Mouse (Mus musculus) heart, embryonic 15.5 days (tissue): ENCODE data around the gene Pex16. TPM values are rescaled to one million over a fixed set of nuclear protein-coding genes. Genes with fewer than 3 reads are reported as not detected.

Source experiments
- ATAC-seq: fragments of 200-750 bp; cut with Nextera tagmentation; replicated peaks from 2 replicates; pipeline ENCODE4 v1.8.0; 2017; ENCODE audit warnings: low read depth, moderate TSS enrichment; ENCODE audit not compliant: insufficient number of reproducible peaks, insufficient read depth, low FRiP score
- H3K27ac ChIP-seq: fragments of 300-500 bp; sonication (generic); 2 replicates; pipeline ENCODE4 v1.5.1; 2015; ENCODE audit warnings: mild to moderate bottlenecking, inconsistent platforms
- H3K27me3 ChIP-seq: fragments of 300-500 bp; sonication (generic); 2 replicates; pipeline ENCODE4 v1.6.1; 2015; ENCODE audit warnings: inconsistent platforms
- H3K36me3 ChIP-seq: fragments of 300-500 bp; sonication (generic); 2 replicates; pipeline ENCODE4 v1.6.1; 2015; ENCODE audit warnings: mild to moderate bottlenecking, inconsistent platforms
- H3K4me1 ChIP-seq: fragments of 300-500 bp; sonication (generic); replicated peaks from 2 replicates; pipeline ENCODE4 v1.6.1; 2015; ENCODE audit warnings: inconsistent platforms
- H3K4me2 ChIP-seq: fragments of 300-500 bp; sonication (generic); 2 replicates; pipeline ENCODE4 v1.6.1; 2015; ENCODE audit warnings: inconsistent platforms, mild to moderate bottlenecking, moderate library complexity
- H3K4me3 ChIP-seq: fragments of 300-500 bp; sonication (generic); 2 replicates; pipeline ENCODE4 v1.5.1; 2015; ENCODE audit warnings: mild to moderate bottlenecking, inconsistent platforms
- H3K9ac ChIP-seq: fragments of 300-500 bp; sonication (generic); 2 replicates; pipeline ENCODE4 v1.6.1; 2015; ENCODE audit warnings: mild to moderate bottlenecking, inconsistent platforms
- H3K9me3 ChIP-seq: fragments of 300-500 bp; sonication (generic); replicated peaks from 2 replicates; pipeline ENCODE4 v1.6.1; 2016; ENCODE audit warnings: inconsistent platforms
- WGBS: fragments of 180-500 bp; shearing (Covaris S2); methylation state at CpG from one replicate; pipeline ENCODE4 v1.1.7; 2015; ENCODE audit warnings: mixed read lengths; 5-methylcytosine and 5-hydroxymethylcytosine counted together
- polyA plus RNA-seq: library from polyadenylated mRNA; unstranded; fragments of >200 nt; fragmentation: Nextera tagmentation; extraction: Ambion mirVana; gene quantifications from 2 replicates; pipeline ENCODE4 v1.2.1, GENCODE M21; 2015

Gene Pex16
- polyA plus RNA-seq, 1 experiment from 2014 or later: 14.8 TPM

GRCm38 (mm10) chr2:92350686-92351085 lies 23.8 kb upstream of the Pex16 start:
- H3K27me3 ChIP-seq: no peaks in the 10 kb centered on the region
- H3K4me3 ChIP-seq: no peak overlapping the region
- peaks cover 31% of the 10 kb centered on the region for H3K36me3 ChIP-seq
- WGBS: 70% methylated on average over 5 of the region's 5 CpGs
- H3K4me1 ChIP-seq: peaks cover 6% of the 10 kb centered on the region; the same call in 1 of the 2 replicates
- no peaks in the 10 kb centered on the region for H3K9me3 ChIP-seq
- H3K4me2 ChIP-seq: no peak overlapping the region
- H3K9ac ChIP-seq: no peak overlapping the region
- H3K27ac ChIP-seq: no peak overlapping the region
- no peak for ATAC-seq

- H3K4me1 ChIP-seq: peaks cover 6% of the 10 kb centered on the region; the same call in 1 of the 2 replicates
- no peak for ATAC-seq
- no peak overlapping the region for H3K4me3 ChIP-seq
- peaks cover 29% of the 10 kb centered on the region for H3K36me3 ChIP-seq
- no peaks in the 10 kb centered on the region for H3K27me3 ChIP-seq
- no peaks in the 10 kb centered on the region for H3K9me3 ChIP-seq
- H3K27ac ChIP-seq: no peak overlapping the region
- no peak overlapping the region for H3K4me2 ChIP-seq
- no peak overlapping the region for H3K9ac ChIP-seq
- 76% methylated on average over 5 of the region's 5 CpGs for WGBS
Observed at GRCm38 (mm10) chr2:92353402-92353801, 21.1 kb upstream of the Pex16 start.

DNA sequence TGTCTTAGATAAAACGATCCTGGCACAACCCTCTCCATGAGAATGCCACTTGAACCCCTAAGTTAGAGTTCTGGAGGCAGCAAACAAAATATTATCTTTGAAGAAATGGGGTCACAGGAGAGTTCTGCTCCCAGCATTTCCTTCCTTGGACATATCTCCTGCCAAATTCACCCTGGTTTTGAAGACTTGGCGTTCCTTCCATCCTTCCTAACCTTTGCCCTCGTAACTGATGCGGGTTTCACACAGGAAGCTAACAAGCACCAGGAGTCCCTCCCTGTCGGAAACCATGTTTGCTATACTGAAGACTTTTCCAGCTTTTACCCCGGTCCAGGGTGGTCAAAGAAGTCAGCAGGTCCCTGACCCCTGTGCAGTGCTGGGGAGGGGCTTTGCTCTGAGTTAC lies 20.3 kb upstream of the Pex16 start:
- H3K27me3 ChIP-seq: no peaks in the 10 kb centered on the region
- H3K27ac ChIP-seq: no peak overlapping the region
- H3K4me3 ChIP-seq: no peak overlapping the region
- peaks cover 29% of the 10 kb centered on the region for H3K36me3 ChIP-seq
- H3K9me3 ChIP-seq: no peaks in the 10 kb centered on the region
- 59% methylated on average over 6 of the region's 6 CpGs for WGBS
- no peak for ATAC-seq
- no peak overlapping the region for H3K4me2 ChIP-seq
- H3K4me1 ChIP-seq: no peaks in the 10 kb centered on the region; the same call in 1 of the 2 replicates
- no peak overlapping the region for H3K9ac ChIP-seq

GRCm38 (mm10) chr2:92359301-92359700 lies 15.2 kb upstream of the Pex16 start:
- WGBS: 33% methylated on average over 2 of the region's 2 CpGs
- H3K4me3 ChIP-seq: no peak overlapping the region
- H3K27me3 ChIP-seq: no peaks in the 10 kb centered on the region
- 0 out of 2 replicates have a peak, but pooled peaks have one; percentile 33 for ATAC-seq
- no peaks in the 10 kb centered on the region; the same call in 1 of the 2 replicates for H3K4me1 ChIP-seq
- H3K36me3 ChIP-seq: peaks cover 41% of the 10 kb centered on the region
- no peak overlapping the region for H3K4me2 ChIP-seq
- H3K27ac ChIP-seq: 0 out of 2 replicates have a peak overlapping the region, but pooled peaks have one; percentile 5
- no peak overlapping the region for H3K9ac ChIP-seq
- no peaks in the 10 kb centered on the region for H3K9me3 ChIP-seq

DNA sequence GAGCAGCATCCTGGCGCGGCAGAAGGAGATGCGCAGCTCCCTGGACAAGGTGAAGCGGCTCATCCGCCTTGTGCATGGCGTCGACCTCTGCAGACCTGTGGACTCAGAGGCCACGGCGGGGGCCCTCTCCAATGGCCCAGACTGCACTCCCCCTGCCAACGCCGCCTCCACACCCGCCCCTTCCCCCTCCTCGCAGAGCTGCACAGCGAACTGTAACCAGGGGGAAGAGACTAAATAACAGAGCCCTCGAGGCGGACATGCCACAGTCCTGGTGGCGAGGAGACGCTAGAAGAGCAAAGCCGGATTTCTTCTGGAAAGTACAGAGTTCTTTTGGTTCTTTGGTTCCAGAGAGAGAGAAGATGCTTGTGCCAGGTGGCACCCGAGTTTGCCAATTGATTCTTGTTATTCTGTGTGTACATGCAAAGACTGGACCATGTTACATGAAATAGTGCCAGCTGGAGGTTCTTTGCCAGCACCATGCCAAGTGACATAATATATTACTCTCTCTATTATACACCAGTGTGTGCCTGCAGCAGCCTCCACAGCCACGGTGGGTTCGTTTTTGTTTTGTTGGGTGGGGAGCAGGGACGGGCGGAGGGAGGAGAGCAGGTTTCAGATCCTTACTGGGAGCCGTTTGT lies 14.2 kb upstream of the Pex16 start:
- no peaks in the 10 kb centered on the region for H3K9me3 ChIP-seq

GRCm38 (mm10) chr2:92360893-92361292 lies 13.6 kb upstream of the Pex16 start:
- H3K4me3 ChIP-seq: no peak overlapping the region
- no peak overlapping the region for H3K27ac ChIP-seq
- peaks cover 41% of the 10 kb centered on the region for H3K36me3 ChIP-seq
- no peak overlapping the region for H3K9ac ChIP-seq
- H3K9me3 ChIP-seq: no peaks in the 10 kb centered on the region
- ATAC-seq: no peak
- no peaks in the 10 kb centered on the region for H3K27me3 ChIP-seq
- H3K4me1 ChIP-seq: no peaks in the 10 kb centered on the region; the same call in 1 of the 2 replicates
- 39% methylated on average over 12 of the region's 12 CpGs for WGBS
- H3K4me2 ChIP-seq: no peak overlapping the region

More for the DNA sequence above, 14.2 kb upstream of the Pex16 start:
- Histone ChIP-seq H3K27ac (no peak overlapping the region), H3K27me3 (no peaks in the 10 kb centered on the region), H3K36me3 (peaks cover 41% of the 10 kb centered on the region), H3K4me1 (no peaks in the 10 kb centered on the region; the same call in 1 of the 2 replicates), H3K4me3 (no peak overlapping the region), H3K4me2 (no peak overlapping the region), H3K9ac (no peak overlapping the region)
- 80% methylated on average over 25 of the region's 25 CpGs for whole genome bisulfite sequencing
- no peak for ATAC-seq

- peaks cover 41% of the 10 kb centered on the region for H3K36me3 ChIP-seq
- no peaks in the 10 kb centered on the region for H3K27me3 ChIP-seq
- no peak for ATAC-seq
- H3K4me3 ChIP-seq: no peak overlapping the region
- 76% methylated on average over 8 of the region's 8 CpGs for WGBS
- no peak overlapping the region for H3K4me2 ChIP-seq
- H3K4me1 ChIP-seq: no peaks in the 10 kb centered on the region; the same call in 1 of the 2 replicates
- H3K9ac ChIP-seq: no peak overlapping the region
- H3K9me3 ChIP-seq: no peaks in the 10 kb centered on the region
- H3K27ac ChIP-seq: no peak overlapping the region
Observed at GRCm38 (mm10) chr2:92361795-92362194, 12.7 kb upstream of the Pex16 start.

GRCm38 (mm10) chr2:92362571-92363228 lies 11.8 kb upstream of the Pex16 start:
- no peak overlapping the region for H3K27ac ChIP-seq
- no peak overlapping the region for H3K9ac ChIP-seq
- no peaks in the 10 kb centered on the region for H3K9me3 ChIP-seq
- H3K4me2 ChIP-seq: no peak overlapping the region
- no peaks in the 10 kb centered on the region; the same call in 1 of the 2 replicates for H3K4me1 ChIP-seq
- ATAC-seq: no peak
- peaks cover 34% of the 10 kb centered on the region for H3K36me3 ChIP-seq
- H3K27me3 ChIP-seq: no peaks in the 10 kb centered on the region
- 89% methylated on average over 6 of the region's 6 CpGs for WGBS
- no peak overlapping the region for H3K4me3 ChIP-seq

DNA sequence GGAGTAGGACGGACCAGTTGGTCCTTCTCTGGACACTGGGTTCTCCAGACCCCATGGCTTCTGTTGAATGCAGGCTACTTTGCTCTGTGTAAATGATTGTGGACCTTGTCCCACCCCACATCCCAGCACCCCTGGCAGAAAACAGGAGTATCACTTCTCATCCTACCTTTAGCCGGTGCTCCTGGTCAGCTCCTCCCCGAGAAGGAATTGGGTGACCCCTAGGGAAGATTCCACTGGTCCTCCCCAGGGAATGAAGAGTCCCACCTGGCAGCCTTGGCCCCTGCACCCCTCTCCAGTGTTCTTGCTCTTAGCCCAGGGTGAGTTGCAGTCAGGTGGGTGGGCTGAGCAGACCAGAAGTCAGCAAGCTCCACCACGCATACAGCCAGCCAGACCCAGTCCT lies 10.4 kb upstream of the Pex16 start:
- Histone ChIP-seq H3K36me3 (peaks cover 26% of the 10 kb centered on the region), H3K9ac (no peak overlapping the region), H3K4me3 (no peak overlapping the region), H3K4me2 (no peak overlapping the region), H3K27me3 (peaks cover 11% of the 10 kb centered on the region), H3K9me3 (no peaks in the 10 kb centered on the region), H3K27ac (no peak overlapping the region), H3K4me1 (no peaks in the 10 kb centered on the region; the same call in 1 of the 2 replicates)
- 87% methylated on average over 4 of the region's 4 CpGs for WGBS
- ATAC-seq: no peak

- H3K4me3 ChIP-seq: no peak overlapping the region
- no peak overlapping the region for H3K27ac ChIP-seq
- ATAC-seq: no peak
- H3K36me3 ChIP-seq: peaks cover 12% of the 10 kb centered on the region
- peaks cover 26% of the 10 kb centered on the region for H3K27me3 ChIP-seq
- H3K9me3 ChIP-seq: no peaks in the 10 kb centered on the region
- no peak overlapping the region for H3K9ac ChIP-seq
- H3K4me2 ChIP-seq: no peak overlapping the region
- peaks cover 5% of the 10 kb centered on the region for H3K4me1 ChIP-seq
- 86% methylated on average over 10 of the region's 10 CpGs for WGBS
Observed at GRCm38 (mm10) chr2:92365568-92365967, 8.9 kb upstream of the Pex16 start.

GRCm38 (mm10) chr2:92367383-92368029 lies 7.0 kb upstream of the Pex16 start:
- no peak for ATAC-seq
- no peaks in the 10 kb centered on the region for H3K9me3 ChIP-seq
- no peak overlapping the region for H3K27ac ChIP-seq
- H3K4me1 ChIP-seq: peaks cover 15% of the 10 kb centered on the region
- H3K36me3 ChIP-seq: peaks cover 11% of the 10 kb centered on the region; the same call in 1 of the 2 replicates
- H3K9ac ChIP-seq: no peak overlapping the region
- WGBS: 28% methylated on average over 20 of the region's 20 CpGs
- H3K27me3 ChIP-seq: peaks cover 45% of the 10 kb centered on the region
- no peak overlapping the region for H3K4me3 ChIP-seq
- H3K4me2 ChIP-seq: no peak overlapping the region
